Mouse (Mus musculus): ENCODE measurements around the gene Brms1l.
A peak's percentile ranks its signal among the peaks of the same experiment; 100 is the strongest.

Gene Brms1l

GRCm38 (mm10) chr12:55888570-55888969 is 52.4 kb downstream of the Brms1l start:
- no peaks in the 10 kb centered on the region for H3K36me3 ChIP-seq (ENCODE audit: insufficient read depth, low read length)
- no peaks in the 10 kb centered on the region for H3K4me1 ChIP-seq (replicated peaks; ENCODE audit: low read depth, low read length)
- H3K4me3 ChIP-seq (replicated peaks; ENCODE audit: low read length): no peak overlapping the region
- no peaks in the 10 kb centered on the region for H3K27me3 ChIP-seq (ENCODE audit: insufficient read depth, low read length)
- no peaks in the 10 kb centered on the region for H3K9me3 ChIP-seq (ENCODE audit: low read length)
- TF ChIP-seq POU5F1 (IDR thresholded peaks at IDR 0.05; ENCODE audit: borderline replicate concordance, low read length) (no peak), CTCF (conservative IDR thresholded peaks at IDR 0.05; ENCODE audit: low read length) (peak; percentile 52), NANOG (IDR thresholded peaks at IDR 0.05; ENCODE audit: borderline replicate concordance, low read length) (no peak)

- no peak for TF ChIP-seq POU5F1 (IDR thresholded peaks at IDR 0.05; ENCODE audit: borderline replicate concordance, low read length)
- no peak for TF ChIP-seq NANOG (IDR thresholded peaks at IDR 0.05; ENCODE audit: borderline replicate concordance, low read length)
- no peak for TF ChIP-seq CTCF (conservative IDR thresholded peaks at IDR 0.05; ENCODE audit: low read length)
- H3K4me3 ChIP-seq (replicated peaks; ENCODE audit: low read length): no peak overlapping the region
- no peaks in the 10 kb centered on the region for H3K4me1 ChIP-seq (replicated peaks; ENCODE audit: low read depth, low read length)
- H3K36me3 ChIP-seq (ENCODE audit: insufficient read depth, low read length): no peaks in the 10 kb centered on the region
- H3K27me3 ChIP-seq (ENCODE audit: insufficient read depth, low read length): no peaks in the 10 kb centered on the region
- no peaks in the 10 kb centered on the region for H3K9me3 ChIP-seq (ENCODE audit: low read length)
These were observed 68.7 kb downstream of the Brms1l start for GRCm38 (mm10) chr12:55904801-55905200.

GRCm38 (mm10) chr12:55912138-55912537 is 76.0 kb downstream of the Brms1l start:
- no peak overlapping the region for H3K4me3 ChIP-seq (replicated peaks; ENCODE audit: low read length)
- no peaks in the 10 kb centered on the region for H3K4me1 ChIP-seq (replicated peaks; ENCODE audit: low read depth, low read length)
- TF ChIP-seq NANOG (IDR thresholded peaks at IDR 0.05; ENCODE audit: borderline replicate concordance, low read length) (no peak), CTCF (conservative IDR thresholded peaks at IDR 0.05; ENCODE audit: low read length) (no peak), POU5F1 (IDR thresholded peaks at IDR 0.05; ENCODE audit: borderline replicate concordance, low read length) (no peak)
- no peaks in the 10 kb centered on the region for H3K36me3 ChIP-seq (ENCODE audit: insufficient read depth, low read length)
- H3K9me3 ChIP-seq (ENCODE audit: low read length): no peaks in the 10 kb centered on the region
- H3K27me3 ChIP-seq (ENCODE audit: insufficient read depth, low read length): no peaks in the 10 kb centered on the region

- Histone ChIP-seq H3K4me1 (replicated peaks; ENCODE audit: low read depth, low read length) (no peaks in the 10 kb centered on the region), H3K4me3 (replicated peaks; ENCODE audit: low read length) (no peak overlapping the region), H3K36me3 (ENCODE audit: insufficient read depth, low read length) (no peaks in the 10 kb centered on the region), H3K9me3 (ENCODE audit: low read length) (no peaks in the 10 kb centered on the region), H3K27me3 (ENCODE audit: insufficient read depth, low read length) (no peaks in the 10 kb centered on the region)
- TF ChIP-seq NANOG (IDR thresholded peaks at IDR 0.05; ENCODE audit: borderline replicate concordance, low read length) (no peak), CTCF (conservative IDR thresholded peaks at IDR 0.05; ENCODE audit: low read length) (no peak), POU5F1 (IDR thresholded peaks at IDR 0.05; ENCODE audit: borderline replicate concordance, low read length) (no peak)
These were observed 77.1 kb downstream of the Brms1l start for GRCm38 (mm10) chr12:55913201-55913600.

GRCm38 (mm10) chr12:55916250-55916649 is 80.1 kb downstream of the Brms1l start:
- no peak for TF ChIP-seq CTCF (conservative IDR thresholded peaks at IDR 0.05; ENCODE audit: low read length)
- no peak for TF ChIP-seq POU5F1 (IDR thresholded peaks at IDR 0.05; ENCODE audit: borderline replicate concordance, low read length)
- TF ChIP-seq NANOG (IDR thresholded peaks at IDR 0.05; ENCODE audit: borderline replicate concordance, low read length): no peak
- no peaks in the 10 kb centered on the region for H3K9me3 ChIP-seq (ENCODE audit: low read length)
- H3K36me3 ChIP-seq (ENCODE audit: insufficient read depth, low read length): no peaks in the 10 kb centered on the region
- no peak overlapping the region for H3K4me3 ChIP-seq (replicated peaks; ENCODE audit: low read length)
- H3K27me3 ChIP-seq (ENCODE audit: insufficient read depth, low read length): no peaks in the 10 kb centered on the region
- H3K4me1 ChIP-seq (replicated peaks; ENCODE audit: low read depth, low read length): no peaks in the 10 kb centered on the region

- no peaks in the 10 kb centered on the region for H3K9me3 ChIP-seq (ENCODE audit: low read length)
- H3K4me3 ChIP-seq (replicated peaks; ENCODE audit: low read length): no peak overlapping the region
- TF ChIP-seq CTCF (conservative IDR thresholded peaks at IDR 0.05; ENCODE audit: low read length) (no peak), POU5F1 (IDR thresholded peaks at IDR 0.05; ENCODE audit: borderline replicate concordance, low read length) (no peak), NANOG (IDR thresholded peaks at IDR 0.05; ENCODE audit: borderline replicate concordance, low read length) (no peak)
- no peaks in the 10 kb centered on the region for H3K4me1 ChIP-seq (replicated peaks; ENCODE audit: low read depth, low read length)
- no peaks in the 10 kb centered on the region for H3K36me3 ChIP-seq (ENCODE audit: insufficient read depth, low read length)
- no peaks in the 10 kb centered on the region for H3K27me3 ChIP-seq (ENCODE audit: insufficient read depth, low read length)
These were observed 80.9 kb downstream of the Brms1l start for GRCm38 (mm10) chr12:55917020-55917419.
